Mouse (Mus musculus) small intestine, adult 2 months (tissue): ENCODE measurements around the gene Synpo2.

Experiments
- CTCF ChIP-seq: fragments of 200-500 bp; IDR thresholded peaks from 2 replicates; pipeline ENCODE4 v1.5.1; 2012; ENCODE audit warnings: low read depth, mild to moderate bottlenecking, control low read depth, inconsistent platforms, low read length, moderate library complexity, mixed read lengths; ENCODE audit not compliant: insufficient replicate concordance, insufficient read length; ENCODE audit errors: extremely low read depth
- POLR2A ChIP-seq: fragments of 200-500 bp; IDR thresholded peaks from 2 replicates; pipeline ENCODE4 v1.6.1; 2012; ENCODE audit warnings: low read depth, mild to moderate bottlenecking, control low read depth, inconsistent platforms, low read length, moderate library complexity

DNA sequence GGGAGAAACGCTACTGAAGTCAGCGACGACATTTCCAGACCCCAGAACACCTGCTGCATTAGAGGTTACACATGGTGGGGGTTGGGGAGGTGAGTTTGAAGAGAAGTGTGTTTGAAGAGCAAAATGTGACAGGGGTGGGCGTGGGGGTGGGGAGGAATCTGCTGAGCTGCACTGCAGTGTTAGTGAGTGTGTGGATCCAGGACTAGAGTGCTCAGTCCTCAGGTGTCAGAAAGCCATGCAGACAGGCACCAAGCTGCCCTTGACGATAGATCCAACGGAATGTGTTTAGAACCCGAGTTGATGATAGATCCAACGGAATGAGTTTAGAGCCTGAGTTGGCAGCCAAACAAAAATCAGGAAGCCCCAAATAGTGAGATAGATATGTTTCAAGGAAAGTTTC, 89.4 kb downstream of the Synpo2 start:
- TF ChIP-seq CTCF (no peak), POLR2A (no peak)
